Mouse (Mus musculus) R1 (cell line): ENCODE measurements around the gene Pdcd1lg2.

ENCODE experiments used
- DNase-seq: peaks from one replicate; pipeline ENCODE4 v3.0.0-alpha.2; 2018; ENCODE audit warnings: low read depth, low spot score

Gene Pdcd1lg2

GRCm38 (mm10) chr19:29410619-29411018, at the start of gene Pdcd1lg2:
TSS of gene Pdcd1lg2 (plus strand) at chr19:29410919.
- DNase-seq: no peak

- peak; percentile 93 for DNase-seq
These were observed 49.1 kb upstream of the Pdcd1lg2 start for GRCm38 (mm10) chr19:29361468-29362130.

GRCm38 (mm10) chr19:29362173-29362930, 48.4 kb upstream of the Pdcd1lg2 start:
- no peak for DNase-seq

- DNase-seq: no peak
These were observed 47.2 kb upstream of the Pdcd1lg2 start for GRCm38 (mm10) chr19:29363557-29363956.

- DNase-seq: no peak
These were observed 46.6 kb upstream of the Pdcd1lg2 start for GRCm38 (mm10) chr19:29364076-29364475.

GRCm38 (mm10) chr19:29365105-29365504, 45.6 kb upstream of the Pdcd1lg2 start:
- peak; percentile 88 for DNase-seq

- DNase-seq: no peak
These were observed 44.3 kb upstream of the Pdcd1lg2 start for GRCm38 (mm10) chr19:29366226-29366968.

GRCm38 (mm10) chr19:29366969-29367622, 43.6 kb upstream of the Pdcd1lg2 start, which contains the start of the genes Plgrkt and Cd274:
TSS of gene Plgrkt (minus strand) at chr19:29367390.
TSS of gene Cd274 (plus strand) at chr19:29367455.
- DNase-seq: peak; percentile 57

GRCm38 (mm10) chr19:29368041-29368440, 42.7 kb upstream of the Pdcd1lg2 start:
- DNase-seq: no peak

- no peak for DNase-seq
These were observed 41.9 kb upstream of the Pdcd1lg2 start for GRCm38 (mm10) chr19:29368671-29369309.

GRCm38 (mm10) chr19:29370112-29370511, 40.6 kb upstream of the Pdcd1lg2 start:
- no peak for DNase-seq

GRCm38 (mm10) chr19:29370545-29371283, 40.0 kb upstream of the Pdcd1lg2 start:
- no peak for DNase-seq

GRCm38 (mm10) chr19:29371284-29372081, 39.2 kb upstream of the Pdcd1lg2 start:
- no peak for DNase-seq

GRCm38 (mm10) chr19:29372138-29372537, 38.6 kb upstream of the Pdcd1lg2 start:
- DNase-seq: no peak

- no peak for DNase-seq
These were observed 38.1 kb upstream of the Pdcd1lg2 start for GRCm38 (mm10) chr19:29372621-29373020.

- no peak for DNase-seq
These were observed 37.3 kb upstream of the Pdcd1lg2 start for GRCm38 (mm10) chr19:29373438-29373837.

GRCm38 (mm10) chr19:29374947-29375346, 35.8 kb upstream of the Pdcd1lg2 start:
- DNase-seq: no peak

- no peak for DNase-seq
These were observed 34.3 kb upstream of the Pdcd1lg2 start for GRCm38 (mm10) chr19:29376382-29376781.

- DNase-seq: no peak
These were observed 30.7 kb upstream of the Pdcd1lg2 start for GRCm38 (mm10) chr19:29379839-29380603.
